Mouse (Mus musculus) MEL (cell line): ENCODE measurements around the gene Tgtp2. TPM values are rescaled to one million over a fixed set of nuclear protein-coding genes. Genes with fewer than 3 reads are reported as not detected.

ENCODE experiments used
- DNase-seq: peaks from one replicate; pipeline ENCODE4 v3.0.0; 2011; ENCODE audit warnings: low read depth, low spot score
- H3K27ac ChIP-seq: 2 replicates; pipeline ENCODE4 v1.5.1; 2012; ENCODE audit warnings: low read depth, mild to moderate bottlenecking, control low read depth, low read length, moderate library complexity; ENCODE audit not compliant: control insufficient read depth
- H3K27me3 ChIP-seq, 2 experiments: fragments of 150-350 bp in 1 of 2; sonication (generic) in 1 of 2; 2 replicates each; pipeline ENCODE4 v1.6.1; 2012; ENCODE audit warnings: low read length in 2 of 2, mild to moderate bottlenecking in 2 of 2, improper control_type of control experiment in 1 of 2, moderate library complexity in 1 of 2; ENCODE audit not compliant: insufficient read depth in 2 of 2, control insufficient read depth in 1 of 2
- H3K36me3 ChIP-seq, 2 experiments: 2 replicates each; pipeline ENCODE4 v1.6.1; 2012 to 2014; ENCODE audit warnings: low read length in 2 of 2, improper control_type of control experiment in 1 of 2, inconsistent platforms in 1 of 2, mild to moderate bottlenecking in 1 of 2; ENCODE audit not compliant: insufficient read depth in 2 of 2, control insufficient read depth in 1 of 2
- H3K4me1 ChIP-seq, 2 experiments: fragments of 150-350 bp in 1 of 2; sonication (generic) in 1 of 2; 2 replicates each; pipeline ENCODE4 v1.6.1; 2012; ENCODE audit warnings: low read length in 2 of 2, improper control_type of control experiment in 1 of 2, mild to moderate bottlenecking in 1 of 2; ENCODE audit not compliant: insufficient read depth in 2 of 2, control insufficient read depth in 1 of 2
- H3K4me3 ChIP-seq, 2 experiments: fragments of 150-350 bp in 1 of 2; sonication (generic) in 1 of 2; 2 replicates each; pipeline ENCODE4 v1.5.1; 2012; ENCODE audit warnings: low read depth in 2 of 2, low read length in 2 of 2, mild to moderate bottlenecking in 2 of 2, moderate library complexity in 2 of 2, control low read depth in 1 of 2, improper control_type of control experiment in 1 of 2; ENCODE audit not compliant: control insufficient read depth in 1 of 2, insufficient read depth in 1 of 2
- H3K79me2 ChIP-seq: 2 replicates; pipeline ENCODE4 v1.6.1; 2012; ENCODE audit warnings: mild to moderate bottlenecking, low read length, moderate library complexity; ENCODE audit not compliant: control insufficient read depth, poor library complexity, insufficient read depth
- H3K9ac ChIP-seq: 2 replicates; pipeline ENCODE4 v1.6.1; 2012; ENCODE audit warnings: low read depth, mild to moderate bottlenecking, control low read depth, low read length, moderate library complexity; ENCODE audit not compliant: control insufficient read depth, poor library complexity, severe bottlenecking
- H3K9me3 ChIP-seq: fragments of 150-350 bp; sonication (generic); replicated peaks from 2 replicates; pipeline ENCODE4 v1.6.1; 2012; ENCODE audit warnings: mild to moderate bottlenecking, low read length, improper control_type of control experiment, moderate library complexity; ENCODE audit not compliant: insufficient read depth
- BHLHE40 ChIP-seq: IDR thresholded peaks from 2 replicates; pipeline ENCODE4 v1.6.1; 2012; ENCODE audit warnings: low read depth, mild to moderate bottlenecking, inconsistent platforms, low read length, improper control_type of control experiment, borderline replicate concordance
- CHD1 ChIP-seq: IDR thresholded peaks from 2 replicates; pipeline ENCODE4 v1.6.1; 2012; ENCODE audit warnings: low read depth, mild to moderate bottlenecking, inconsistent platforms, low read length, improper control_type of control experiment
- CHD2 ChIP-seq: IDR thresholded peaks from 2 replicates; pipeline ENCODE4 v1.6.1; 2011; ENCODE audit warnings: low read length, improper control_type of control experiment
- CTCF ChIP-seq, 3 experiments: IDR thresholded peaks in 2 of 3; conservative IDR thresholded peaks in 1 of 3; 2 replicates each; pipeline ENCODE4 v1.5.1; 2011 to 2012; ENCODE audit warnings: low read length in 3 of 3, low read depth in 2 of 3, mild to moderate bottlenecking in 2 of 3, improper control_type of control experiment in 1 of 3, inconsistent platforms in 1 of 3, mixed read lengths in 1 of 3, moderate library complexity in 1 of 3; ENCODE audit not compliant: control insufficient read depth in 1 of 3, insufficient read depth in 1 of 3, poor library complexity in 1 of 3, severe bottlenecking in 1 of 3
- E2F4 ChIP-seq: IDR thresholded peaks from 2 replicates; pipeline ENCODE4 v1.6.1; 2011; ENCODE audit warnings: low read depth, low read length, improper control_type of control experiment, borderline replicate concordance
- ELF1 ChIP-seq: IDR thresholded peaks from 2 replicates; pipeline ENCODE4 v1.6.1; 2014; ENCODE audit warnings: low read depth, mild to moderate bottlenecking, inconsistent platforms, low read length, improper control_type of control experiment, moderate library complexity
- EP300 ChIP-seq, 2 experiments: IDR thresholded peaks; 2 replicates each; pipeline ENCODE4 v1.6.1; 2011; ENCODE audit warnings: improper control_type of control experiment in 2 of 2, low read length in 2 of 2, low read depth in 1 of 2, mild to moderate bottlenecking in 1 of 2
- ETS1 ChIP-seq: IDR thresholded peaks from 2 replicates; pipeline ENCODE4 v1.6.1; 2012; ENCODE audit warnings: low read depth, mild to moderate bottlenecking, inconsistent platforms, low read length, improper control_type of control experiment, moderate library complexity
- GABPA ChIP-seq: IDR thresholded peaks from 2 replicates; pipeline ENCODE4 v1.6.1; 2012; ENCODE audit warnings: low read depth, mild to moderate bottlenecking, inconsistent platforms, low read length, improper control_type of control experiment, moderate library complexity
- GATA1 ChIP-seq: IDR thresholded peaks from 2 replicates; pipeline ENCODE4 v1.6.1; 2011; ENCODE audit warnings: low read depth, low read length, improper control_type of control experiment
- HCFC1 ChIP-seq: IDR thresholded peaks from 2 replicates; pipeline ENCODE4 v1.6.1; 2012; ENCODE audit warnings: low read depth, mild to moderate bottlenecking, inconsistent platforms, low read length, improper control_type of control experiment, moderate library complexity
- JUND ChIP-seq: IDR thresholded peaks from 2 replicates; pipeline ENCODE4 v1.6.1; 2011; ENCODE audit warnings: low read depth, mild to moderate bottlenecking, improper control_type of control experiment, low read length
- KAT2A ChIP-seq: conservative IDR thresholded peaks from 2 replicates; pipeline ENCODE4 v1.6.1; 2012; ENCODE audit warnings: low read depth, low read length, improper control_type of control experiment, inconsistent platforms
- MAFK ChIP-seq: IDR thresholded peaks from 2 replicates; pipeline ENCODE4 v1.6.1; 2011; ENCODE audit warnings: low read depth, mild to moderate bottlenecking, low read length, improper control_type of control experiment, borderline replicate concordance
- MAX ChIP-seq: IDR thresholded peaks from 2 replicates; pipeline ENCODE4 v1.6.1; 2011; ENCODE audit warnings: low read length, improper control_type of control experiment
- MAZ ChIP-seq: IDR thresholded peaks from 2 replicates; pipeline ENCODE4 v1.6.1; 2012; ENCODE audit warnings: low read depth, mild to moderate bottlenecking, inconsistent platforms, low read length, improper control_type of control experiment
- MEF2A ChIP-seq: IDR thresholded peaks from 2 replicates; pipeline ENCODE4 v1.6.1; 2014; ENCODE audit warnings: low read depth, mild to moderate bottlenecking, inconsistent platforms, low read length, improper control_type of control experiment; ENCODE audit not compliant: poor library complexity, insufficient replicate concordance, severe bottlenecking; ENCODE audit errors: extremely low read depth
- MXI1 ChIP-seq: IDR thresholded peaks from 2 replicates; pipeline ENCODE4 v1.6.1; 2011; ENCODE audit warnings: mild to moderate bottlenecking, low read depth, low read length, improper control_type of control experiment
- MYB ChIP-seq: IDR thresholded peaks from 2 replicates; pipeline ENCODE4 v1.6.1; 2011; ENCODE audit warnings: mild to moderate bottlenecking, low read depth, low read length, improper control_type of control experiment
- MYC ChIP-seq: IDR thresholded peaks from 2 replicates; pipeline ENCODE4 v1.6.1; 2011; ENCODE audit warnings: low read depth, mild to moderate bottlenecking, low read length, improper control_type of control experiment, moderate library complexity
- NELFE ChIP-seq: IDR thresholded peaks from 2 replicates; pipeline ENCODE4 v1.6.1; 2011; ENCODE audit warnings: low read depth, low read length, improper control_type of control experiment
- POLR2A ChIP-seq, 2 experiments: IDR thresholded peaks; 2 replicates each; pipeline ENCODE4 v1.6.1; 2011 to 2012; ENCODE audit warnings: low read length in 2 of 2, mild to moderate bottlenecking in 2 of 2, control low read depth in 1 of 2, improper control_type of control experiment in 1 of 2, low read depth in 1 of 2, moderate library complexity in 1 of 2; ENCODE audit not compliant: control insufficient read depth in 1 of 2, insufficient read depth in 1 of 2, poor library complexity in 1 of 2
- POLR2AphosphoS2 ChIP-seq: IDR thresholded peaks from 2 replicates; pipeline ENCODE4 v1.6.1; 2011; ENCODE audit warnings: low read length, improper control_type of control experiment
- POLR2AphosphoS5 ChIP-seq: IDR thresholded peaks from 2 replicates; pipeline ENCODE4 v1.6.1; 2012; ENCODE audit warnings: low read depth, borderline replicate concordance, mild to moderate bottlenecking, inconsistent platforms, low read length, moderate library complexity, mixed read lengths
- RAD21 ChIP-seq: IDR thresholded peaks from 2 replicates; pipeline ENCODE4 v1.6.1; 2011; ENCODE audit warnings: mild to moderate bottlenecking, low read depth, low read length, improper control_type of control experiment
- SIN3A ChIP-seq: IDR thresholded peaks from 2 replicates; pipeline ENCODE4 v1.6.1; 2012; ENCODE audit warnings: low read length, improper control_type of control experiment, inconsistent platforms
- SMC3 ChIP-seq: IDR thresholded peaks from 2 replicates; pipeline ENCODE4 v1.6.1; 2011; ENCODE audit warnings: low read depth, low read length, improper control_type of control experiment
- TAL1 ChIP-seq: IDR thresholded peaks from 2 replicates; pipeline ENCODE4 v1.6.1; 2012; ENCODE audit warnings: mild to moderate bottlenecking, inconsistent platforms, low read length, moderate library complexity, mixed read lengths
- TBP ChIP-seq: IDR thresholded peaks from 2 replicates; pipeline ENCODE4 v1.8.0; 2011; ENCODE audit warnings: low read depth, low read length, improper control_type of control experiment
- TCF12 ChIP-seq: IDR thresholded peaks from 2 replicates; pipeline ENCODE4 v1.6.1; 2014; ENCODE audit warnings: low read depth, mild to moderate bottlenecking, inconsistent platforms, low read length, improper control_type of control experiment, moderate library complexity
- UBTF ChIP-seq: IDR thresholded peaks from 2 replicates; pipeline ENCODE4 v1.6.1; 2012; ENCODE audit warnings: low read depth, mild to moderate bottlenecking, inconsistent platforms, low read length, improper control_type of control experiment, moderate library complexity, borderline replicate concordance; ENCODE audit not compliant: insufficient read depth
- USF1 ChIP-seq: IDR thresholded peaks from 2 replicates; pipeline ENCODE4 v1.6.1; 2014; ENCODE audit warnings: low read depth, mild to moderate bottlenecking, inconsistent platforms, low read length, improper control_type of control experiment, moderate library complexity
- USF2 ChIP-seq, 2 experiments: IDR thresholded peaks; 2 replicates each; pipeline ENCODE4 v1.6.1; 2011 to 2012; ENCODE audit warnings: improper control_type of control experiment in 2 of 2, low read length in 2 of 2, borderline replicate concordance in 1 of 2, inconsistent platforms in 1 of 2, low read depth in 1 of 2, mild to moderate bottlenecking in 1 of 2; ENCODE audit not compliant: insufficient read depth in 1 of 2
- ZC3H11A ChIP-seq: IDR thresholded peaks from 2 replicates; pipeline ENCODE4 v1.6.1; 2012; ENCODE audit warnings: low read depth, mild to moderate bottlenecking, inconsistent platforms, low read length, improper control_type of control experiment
- ZKSCAN1 ChIP-seq: IDR thresholded peaks from 2 replicates; pipeline ENCODE4 v1.6.1; 2012; ENCODE audit warnings: low read depth, mild to moderate bottlenecking, inconsistent platforms, low read length, improper control_type of control experiment, moderate library complexity
- ZMIZ1 ChIP-seq: IDR thresholded peaks from 2 replicates; pipeline ENCODE4 v1.6.1; 2012; ENCODE audit warnings: low read depth, mild to moderate bottlenecking, inconsistent platforms, low read length, improper control_type of control experiment, moderate library complexity
- ZNF384 ChIP-seq: IDR thresholded peaks from 2 replicates; pipeline ENCODE4 v1.6.1; 2012; ENCODE audit warnings: low read depth, mild to moderate bottlenecking, inconsistent platforms, low read length, improper control_type of control experiment
- polyA plus RNA-seq, 2 experiments: library from polyadenylated mRNA; stranded (reverse) in 1 of 2; unstranded in 1 of 2; fragments of >175 nt in 1 of 2; fragments of >200 nt in 1 of 2; gene quantifications; 2 replicates each; pipeline versions ENCODE4 v1.2.1 to v1.2.4; 2012; ENCODE audit warnings: low replicate concordance in 2 of 2, low read depth in 1 of 2; ENCODE audit not compliant: insufficient read length in 2 of 2, insufficient read depth in 1 of 2, missing spikeins in 1 of 2
- total RNA-seq: library from RNA; depleted of rRNA; stranded (reverse); fragments of 300-350 nt; gene quantifications from 2 replicates; pipeline ENCODE4 v1.2.3, GENCODE M21; 2012

Tgtp2 gene
- total and polyA plus RNA-seq, 3 experiments, result 0.54 to 0.77 TPM; not detected in 1

GRCm38 (mm10) chr11:49103047-49103693, 39.2 kb upstream of the Tgtp2 start:
- no peak overlapping the region for H3K9ac ChIP-seq
- H3K4me1 ChIP-seq, result peaks cover 2 to 8% of the 10 kb centered on the region in 2 experiments; a peak in 3 of 4 replicates
- no peaks in the 10 kb centered on the region for H3K9me3 ChIP-seq
- H3K27me3 ChIP-seq, result no peaks in the 10 kb centered on the region
- H3K79me2 ChIP-seq, result no peaks in the 10 kb centered on the region
- H3K36me3 ChIP-seq, result peaks cover 0 to 9% of the 10 kb centered on the region in 2 experiments; a peak in 2 of 4 replicates
- no peak overlapping the region for H3K4me3 ChIP-seq
- peak; percentile 92 for DNase-seq
- H3K27ac ChIP-seq, result no peak overlapping the region
- TF ChIP-seq SIN3A (peak; percentile 84), CTCF (IDR thresholded peaks at IDR 0.05 in 2 of 3, conservative IDR thresholded peaks at IDR 0.05 in 1 of 3; ENCODE audit: control insufficient read depth in 1 of 3, insufficient read depth in 1 of 3, low read depth in 2 of 3, low read length in 3 of 3, poor library complexity in 1 of 3, severe bottlenecking in 1 of 3) (peak; percentile 90 to 100 (median 91)), POLR2AphosphoS2 (no peak), MAX (no peak), MAZ (peak; percentile 68), JUND (no peak; the same call in 1 of the 2 replicates), TBP (0 out of 2 replicates have a peak, but pooled peaks have one; percentile 40), CHD1 (no peak), UBTF (no peak), BHLHE40 (peak; percentile 65; the same call in 1 of the 2 replicates), MYC (peak; percentile 65), ZNF384 (no peak; the same call in 1 of the 2 replicates), ELF1 (no peak), E2F4 (no peak), HCFC1 (peak; percentile 23; the same call in 1 of the 2 replicates), GATA1 (no peak), TAL1 (no peak), ZC3H11A (peak; percentile 100), RAD21 (no peak; the same call in none of the 2 replicates), MEF2A (no peak), ETS1 (no peak), POLR2AphosphoS5 (no peak), POLR2A (IDR thresholded peaks at IDR 0.05; ENCODE audit: control insufficient read depth in 1 of 2, insufficient read depth in 1 of 2, low read depth in 1 of 2, low read length in 2 of 2, poor library complexity in 1 of 2) (no peak), NELFE (no peak), ZKSCAN1 (no peak), ZMIZ1 (no peak), MXI1 (no peak), EP300 (IDR thresholded peaks at IDR 0.05; ENCODE audit: low read depth in 1 of 2, low read length in 2 of 2) (no peak), KAT2A (no peak), GABPA (no peak), USF1 (no peak), MYB (no peak), USF2 (IDR thresholded peaks at IDR 0.05; ENCODE audit: borderline replicate concordance in 1 of 2, insufficient read depth in 1 of 2, low read depth in 1 of 2, low read length in 2 of 2) (no peak), CHD2 (no peak), TCF12 (0 out of 2 replicates have a peak, but pooled peaks have one; percentile 23), MAFK (no peak), SMC3 (peak; percentile 100)
